Mouse (Mus musculus) spleen, postnatal 4 days (tissue): ENCODE measurements around the gene Col7a1.
A peak's percentile ranks its signal among the peaks of the same experiment; 100 is the strongest.

Source experiments
- DNase-seq, 2 experiments: peaks; one replicate each; pipeline ENCODE4 v3.0.0; 2022; ENCODE audit warnings: low spot score in 2 of 2

Gene Col7a1

DNA sequence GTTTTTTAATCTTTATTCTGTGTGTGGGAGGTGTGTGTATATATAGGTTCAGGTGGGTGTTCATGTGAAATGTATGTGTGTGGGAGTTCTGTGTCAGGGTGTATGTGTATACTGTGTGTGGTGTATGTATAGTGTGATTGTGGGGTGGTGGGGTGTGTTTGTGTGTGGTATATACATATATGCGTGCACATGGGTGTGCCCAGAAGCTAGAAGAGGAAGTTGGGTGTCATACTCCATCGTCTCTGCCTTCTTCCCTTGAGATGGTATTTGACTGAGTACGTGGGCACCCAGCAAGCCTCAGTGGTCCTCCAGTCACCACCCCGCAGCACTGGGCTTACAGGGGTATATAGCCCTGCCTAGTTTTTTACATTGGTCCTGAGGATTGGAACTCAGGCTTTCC lies 68.0 kb downstream of the Col7a1 start:
- DNase-seq: peak in 1 of 2 experiments; percentile 63

- DNase-seq: peak in 1 of 2 experiments; percentile 62
Measured at GRCm38 (mm10) chr9:109022866-109023685, 69.7 kb downstream of the Col7a1 start.

- DNase-seq: peak in 1 of 2 experiments; percentile 52
Measured at GRCm38 (mm10) chr9:109027521-109027920, 74.1 kb downstream of the Col7a1 start.

DNA sequence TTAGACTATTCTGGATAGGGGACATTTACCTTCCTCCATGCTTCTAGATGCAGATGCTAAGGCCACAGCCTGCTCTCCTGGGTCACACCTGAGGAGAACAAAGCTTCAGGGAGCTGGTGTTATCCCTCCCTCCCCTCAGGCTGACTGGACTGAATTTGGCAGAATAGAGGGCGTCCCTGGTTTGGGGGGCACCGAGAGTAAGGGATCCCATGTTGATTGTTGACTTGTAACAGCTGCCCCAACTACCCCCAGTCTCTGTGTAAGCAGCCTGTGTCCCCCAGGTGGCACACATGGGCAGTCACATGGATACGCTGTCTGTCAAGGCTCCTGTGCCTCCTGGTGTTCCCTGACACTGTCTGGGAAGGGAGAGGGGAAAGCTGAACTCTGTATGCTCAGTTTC lies 75.0 kb downstream of the Col7a1 start:
- peak in 1 of 2 experiments; percentile 49 for DNase-seq

DNA sequence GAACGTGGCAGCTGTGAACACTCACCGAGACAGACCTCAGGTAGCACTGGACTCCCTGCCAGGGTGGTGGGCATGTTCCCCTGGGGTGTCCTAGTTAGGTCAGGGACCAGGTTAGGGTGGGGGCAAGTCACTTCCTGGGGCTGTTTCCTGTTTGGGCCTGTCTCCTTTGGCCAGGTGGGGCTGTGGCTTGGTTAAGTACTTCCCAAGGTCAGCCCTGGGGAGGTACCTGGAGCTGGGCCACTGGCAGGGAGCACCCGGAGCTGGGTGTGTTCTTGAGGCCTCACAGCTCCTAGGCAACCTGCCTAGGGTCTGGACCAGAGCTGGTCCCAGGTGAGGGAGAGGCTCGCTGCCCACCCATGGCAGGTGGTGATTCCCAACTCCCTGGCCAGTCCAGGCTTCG lies 75.5 kb downstream of the Col7a1 start:
- DNase-seq: peak in 1 of 2 experiments; percentile 57

- DNase-seq: peak in 1 of 2 experiments; percentile 51
Measured at GRCm38 (mm10) chr9:109030312-109030711, 76.9 kb downstream of the Col7a1 start.

DNA sequence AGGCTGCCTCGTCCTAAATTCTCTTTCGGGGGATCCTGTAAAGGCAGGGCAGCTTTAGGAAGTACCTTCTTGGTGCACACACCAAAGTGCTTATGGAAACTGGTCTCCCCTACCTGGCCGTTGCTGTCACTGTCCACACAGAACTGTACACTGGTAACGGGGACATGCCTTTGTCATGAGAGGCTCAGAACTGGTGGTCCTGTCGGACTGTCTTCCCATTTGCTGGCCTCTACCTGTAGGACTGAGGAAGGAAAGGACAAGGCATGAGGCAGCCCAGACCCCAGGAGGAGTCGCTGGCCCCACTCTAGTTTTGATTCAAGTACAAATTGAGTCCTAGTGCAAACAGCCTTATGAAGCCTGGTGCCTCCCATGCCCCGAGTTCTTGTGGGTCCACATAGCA lies 77.6 kb downstream of the Col7a1 start:
- peak in 1 of 2 experiments; percentile 49 for DNase-seq

DNA sequence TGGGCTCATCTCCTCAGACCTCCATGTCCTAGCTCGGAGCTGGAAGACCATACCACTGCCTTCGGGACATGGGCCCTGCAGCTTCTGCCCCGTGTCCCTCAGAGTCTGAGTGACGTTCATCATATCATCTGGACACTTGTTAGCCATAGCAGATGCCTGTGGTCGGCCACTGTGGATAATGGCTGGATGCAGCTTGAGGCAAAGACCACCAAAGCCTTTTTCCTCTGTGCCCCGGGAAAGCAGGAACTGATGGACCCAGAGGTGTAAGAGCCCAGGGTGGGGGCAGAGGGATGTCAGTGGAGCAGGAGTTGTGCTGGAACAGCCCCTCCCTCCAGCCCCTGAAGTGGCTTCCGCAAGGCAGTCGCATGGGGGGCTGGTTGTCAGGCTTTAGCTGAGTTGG lies 78.3 kb downstream of the Col7a1 start:
- peak in 1 of 2 experiments; percentile 55 for DNase-seq

DNA sequence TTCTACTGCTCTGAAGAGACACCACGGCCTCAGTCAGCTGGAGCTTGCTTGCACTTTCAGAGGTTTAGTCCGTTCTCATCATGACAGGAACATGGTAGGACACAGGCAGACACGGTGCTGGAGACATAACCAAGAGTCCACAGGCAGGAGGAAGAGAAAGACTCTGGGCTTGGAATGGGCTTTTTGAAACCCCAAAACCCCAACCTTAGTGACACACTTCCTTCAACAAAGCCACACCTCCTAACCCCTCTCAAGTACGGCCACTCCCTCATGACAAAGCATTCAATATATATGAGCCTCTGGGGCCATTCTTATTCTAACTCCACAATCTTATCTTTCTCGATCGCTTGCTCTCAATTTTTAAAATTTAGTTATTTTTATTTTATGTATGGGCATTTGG lies 79.0 kb downstream of the Col7a1 start:
- peak in 1 of 2 experiments; percentile 35 for DNase-seq
